Mouse (Mus musculus) heart, postnatal 4 days (tissue): ENCODE measurements around the gene Slc24a2. TPM values are rescaled to one million over a fixed set of nuclear protein-coding genes. Genes with fewer than 3 reads are reported as not detected.

Source experiments
- DNase-seq: peaks from one replicate; pipeline ENCODE4 v3.0.0; 2021
- total RNA-seq, 2 experiments: library from RNA; stranded (reverse); gene quantifications; 2 replicates each; pipeline ENCODE4 v1.2.3; 2021

Gene Slc24a2
- total RNA-seq = 1 to 10 TPM; 7.1 to 8.3 TPM

GRCm38 (mm10) chr4:87229960-87230551 lies at the start of gene Slc24a2:
Gene Slc24a2, minus strand, starts transcription at chr4:87230477.
- peak; percentile 73 for DNase-seq

GRCm38 (mm10) chr4:87274825-87275224 lies 44.5 kb upstream of the Slc24a2 start:
- DNase-seq = no peak

- DNase-seq = no peak
Observed at GRCm38 (mm10) chr4:87274276-87274675, 44.0 kb upstream of the Slc24a2 start.

GRCm38 (mm10) chr4:87273476-87273875 lies 43.2 kb upstream of the Slc24a2 start:
- DNase-seq = no peak

GRCm38 (mm10) chr4:87229224-87229959 lies 885 bp downstream of the Slc24a2 start:
- DNase-seq = no peak

- peak; percentile 68 for DNase-seq
Observed at GRCm38 (mm10) chr4:87221586-87221985, 8.7 kb downstream of the Slc24a2 start.

- no peak for DNase-seq
Observed at GRCm38 (mm10) chr4:87218196-87218595, 12.1 kb downstream of the Slc24a2 start.

- DNase-seq = no peak
Observed at GRCm38 (mm10) chr4:87211344-87211978, 18.8 kb downstream of the Slc24a2 start.

- DNase-seq = no peak
Observed at GRCm38 (mm10) chr4:87210533-87210932, 19.7 kb downstream of the Slc24a2 start.

GRCm38 (mm10) chr4:87202081-87202480 lies 28.2 kb downstream of the Slc24a2 start:
- no peak for DNase-seq

GRCm38 (mm10) chr4:87201229-87201628 lies 29.0 kb downstream of the Slc24a2 start:
- no peak for DNase-seq

GRCm38 (mm10) chr4:87184147-87184930 lies 45.9 kb downstream of the Slc24a2 start:
- no peak for DNase-seq

GRCm38 (mm10) chr4:87177116-87177515 lies 53.2 kb downstream of the Slc24a2 start:
- DNase-seq = no peak

- DNase-seq = no peak
Observed at GRCm38 (mm10) chr4:87163945-87164344, 66.3 kb downstream of the Slc24a2 start.

GRCm38 (mm10) chr4:87158053-87158452 lies 72.2 kb downstream of the Slc24a2 start:
- DNase-seq = no peak

- DNase-seq = no peak
Observed at GRCm38 (mm10) chr4:87151990-87152389, 78.3 kb downstream of the Slc24a2 start.

GRCm38 (mm10) chr4:87149584-87149983 lies 80.7 kb downstream of the Slc24a2 start:
- no peak for DNase-seq

- DNase-seq = peak; percentile 49
Observed at GRCm38 (mm10) chr4:87141590-87142365, 88.5 kb downstream of the Slc24a2 start.

GRCm38 (mm10) chr4:87140901-87141300 lies 89.4 kb downstream of the Slc24a2 start:
- DNase-seq = peak; percentile 33

- no peak for DNase-seq
Observed at GRCm38 (mm10) chr4:87132525-87132924, 97.8 kb downstream of the Slc24a2 start.

GRCm38 (mm10) chr4:87126756-87127155 lies 103.5 kb downstream of the Slc24a2 start:
- no peak for DNase-seq

GRCm38 (mm10) chr4:87119758-87120157 lies 110.5 kb downstream of the Slc24a2 start:
- peak; percentile 17 for DNase-seq
